Mouse (Mus musculus): ENCODE data around the gene Fignl1.

The Fignl1 gene

DNA sequence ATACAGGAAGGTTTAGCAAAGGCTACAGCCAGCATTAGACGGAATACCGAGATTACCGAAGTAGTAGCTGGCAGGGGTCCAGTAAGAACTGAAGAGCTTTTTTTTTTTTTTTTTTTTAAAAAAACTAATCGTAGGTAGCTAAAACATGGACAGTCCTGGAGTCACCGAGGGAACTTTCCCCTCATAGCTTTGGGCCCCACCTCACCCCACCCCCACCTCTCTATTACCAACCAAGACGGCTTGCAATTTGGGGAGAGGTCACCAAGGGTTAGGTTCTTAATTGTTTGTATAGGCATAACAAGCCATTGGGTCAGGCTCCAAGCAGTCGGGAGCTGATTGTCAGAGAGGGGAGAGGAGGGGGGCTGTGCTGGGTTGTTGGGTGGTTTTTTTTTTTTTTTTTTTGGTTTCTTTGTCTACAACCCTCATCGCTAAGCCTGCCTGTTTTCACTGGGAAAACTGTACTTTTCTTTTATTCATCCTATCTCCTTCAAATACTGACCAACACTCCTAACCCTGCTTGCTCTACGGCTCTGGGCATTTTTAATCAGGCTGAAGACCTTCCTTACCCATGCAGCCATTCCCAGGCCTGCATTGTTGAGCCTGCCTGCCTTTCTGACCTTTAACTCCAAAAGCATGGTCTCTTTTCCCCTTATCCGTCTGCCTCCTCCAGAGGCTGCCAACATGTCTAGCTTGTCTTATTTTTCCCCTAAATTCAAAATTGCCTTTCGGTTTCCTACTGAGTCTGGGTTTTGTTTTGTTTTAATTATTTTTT, 828 bp upstream of the Fignl1 start:
- DNase-seq (ENCODE audit: low spot score in 2 of 2): no peak

GRCm38 (mm10) chr11:11808035-11808819, 535 bp downstream of the Fignl1 start:
- DNase-seq (ENCODE audit: low spot score in 2 of 2): no peak

GRCm38 (mm10) chr11:11805951-11806350, 2.8 kb downstream of the Fignl1 start:
- no peak for DNase-seq (ENCODE audit: low spot score in 2 of 2)

DNA sequence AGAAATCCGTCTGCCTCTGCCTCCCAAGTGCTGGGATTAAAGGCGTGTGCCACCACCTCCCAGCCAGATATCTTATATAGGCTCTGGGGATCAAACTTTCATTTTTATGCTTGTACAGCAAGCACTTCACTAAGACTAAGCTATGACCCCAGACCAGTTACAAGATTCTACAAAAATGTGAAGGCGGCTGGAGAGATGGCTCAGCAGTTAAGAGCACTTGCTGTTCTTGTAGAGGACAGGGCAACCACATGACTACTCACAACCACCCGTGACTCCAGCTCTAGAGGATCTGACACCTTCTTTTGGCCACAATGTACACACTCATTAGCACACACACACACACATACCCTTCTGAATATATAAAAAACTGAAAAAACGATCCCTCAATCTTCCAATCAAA, 4.3 kb downstream of the Fignl1 start:
- DNase-seq (ENCODE audit: low spot score in 2 of 2): no peak

DNA sequence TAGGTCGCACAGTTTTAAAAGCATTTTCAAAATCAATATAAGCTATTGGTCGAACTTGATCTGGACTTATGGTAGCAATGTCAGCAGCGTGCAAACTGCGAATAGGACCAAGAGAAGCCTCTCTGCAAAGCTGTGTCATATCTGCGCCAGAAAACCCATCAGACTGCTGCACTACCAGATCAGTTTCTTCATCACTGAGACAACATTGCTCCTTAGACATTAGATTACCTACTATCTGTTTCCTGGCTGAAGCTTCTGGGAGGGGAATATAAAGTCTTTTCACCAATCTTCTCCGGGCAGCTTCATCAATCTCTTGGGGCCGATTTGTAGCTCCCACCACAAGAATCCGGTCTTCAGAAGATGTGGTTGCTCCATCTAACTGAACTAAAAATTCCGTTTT, 7.7 kb downstream of the Fignl1 start:
- no peak for DNase-seq (ENCODE audit: low spot score in 2 of 2)

- DNase-seq (ENCODE audit: low spot score in 2 of 2): no peak
These were observed 8.5 kb downstream of the Fignl1 start for GRCm38 (mm10) chr11:11800304-11800703.

DNA sequence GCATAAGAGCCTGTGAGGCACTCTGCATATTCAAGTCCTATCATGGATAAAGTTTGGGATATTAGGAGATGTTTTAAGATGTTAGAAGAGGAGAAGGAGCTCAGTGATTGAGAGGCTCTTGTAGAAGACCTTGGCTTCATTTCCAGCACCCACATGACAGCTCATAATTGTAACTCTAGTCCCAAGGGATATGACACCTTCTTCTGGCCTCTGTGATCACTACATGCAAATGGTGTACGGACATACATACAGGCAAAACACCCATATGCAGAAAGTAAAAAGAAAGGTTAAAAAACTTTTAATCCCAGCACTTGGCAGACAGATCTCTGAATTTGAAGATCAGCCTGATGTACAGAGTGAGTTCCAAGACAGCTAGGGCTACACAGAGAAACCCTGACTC, 10.1 kb downstream of the Fignl1 start:
- DNase-seq (ENCODE audit: low spot score in 2 of 2): no peak

DNA sequence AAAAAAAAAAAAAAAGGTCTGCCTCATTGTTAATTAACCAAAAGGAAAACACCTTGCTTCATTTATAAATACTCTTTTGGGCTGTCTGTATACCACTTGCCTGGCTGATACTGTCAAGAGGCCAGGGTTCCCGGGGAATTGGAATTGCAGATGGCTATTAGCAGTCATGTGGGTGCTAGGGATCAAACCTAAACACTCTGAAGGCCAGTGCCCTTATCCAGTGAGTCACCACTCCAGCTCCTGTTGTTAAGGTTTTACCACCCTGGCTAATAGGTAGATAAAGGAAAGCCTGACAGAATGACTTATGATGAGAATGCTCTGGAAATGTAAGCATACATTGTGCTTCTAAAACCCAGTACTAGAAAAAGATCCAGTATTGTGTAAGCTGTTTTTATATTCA, 14.1 kb downstream of the Fignl1 start:
- no peak for DNase-seq (ENCODE audit: low spot score in 2 of 2)

- DNase-seq (ENCODE audit: low spot score in 2 of 2): peak in 1 of 2 experiments; percentile 83
These were observed 20.2 kb downstream of the Fignl1 start for GRCm38 (mm10) chr11:11788521-11788974.

GRCm38 (mm10) chr11:11785457-11785856, 23.3 kb downstream of the Fignl1 start:
- DNase-seq (ENCODE audit: low spot score in 2 of 2): no peak

- DNase-seq (ENCODE audit: low spot score in 2 of 2): no peak
These were observed 27.0 kb downstream of the Fignl1 start for GRCm38 (mm10) chr11:11781728-11782127.

DNA sequence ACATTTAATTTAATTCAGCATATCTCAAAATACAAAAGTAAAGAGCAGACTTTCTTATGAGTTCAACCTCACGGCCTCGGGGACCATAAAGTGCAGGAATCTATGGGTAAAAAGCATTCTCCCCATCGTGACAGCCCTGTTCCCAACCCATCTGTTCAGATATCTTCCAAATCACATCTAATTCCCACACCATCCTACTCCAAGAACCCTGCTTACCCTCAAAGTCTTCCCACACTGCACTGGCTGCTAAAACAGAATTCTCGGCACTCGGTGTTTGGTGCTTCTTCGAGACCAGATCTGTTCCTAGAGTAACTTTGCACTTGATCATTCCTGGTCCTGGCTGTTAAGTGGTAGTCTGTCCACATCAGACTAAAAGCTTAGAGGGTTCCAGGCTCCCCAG, 30.4 kb downstream of the Fignl1 start:
- DNase-seq (ENCODE audit: low spot score in 2 of 2): peak in 1 of 2 experiments; percentile 8

GRCm38 (mm10) chr11:11777796-11778195, 31.0 kb downstream of the Fignl1 start:
- no peak for DNase-seq (ENCODE audit: low spot score in 2 of 2)

- no peak for DNase-seq (ENCODE audit: low spot score in 2 of 2)
These were observed 31.5 kb downstream of the Fignl1 start for GRCm38 (mm10) chr11:11777246-11777645.

GRCm38 (mm10) chr11:11776822-11777174, 32.0 kb downstream of the Fignl1 start:
- no peak for DNase-seq (ENCODE audit: low spot score in 2 of 2)

- DNase-seq (ENCODE audit: low spot score in 2 of 2): no peak
These were observed 32.5 kb downstream of the Fignl1 start for GRCm38 (mm10) chr11:11776071-11776821.

GRCm38 (mm10) chr11:11774893-11775292, 33.9 kb downstream of the Fignl1 start:
- no peak for DNase-seq (ENCODE audit: low spot score in 2 of 2)

GRCm38 (mm10) chr11:11774384-11774783, 34.4 kb downstream of the Fignl1 start:
- DNase-seq (ENCODE audit: low spot score in 2 of 2): no peak

- DNase-seq (ENCODE audit: low spot score in 2 of 2): no peak
These were observed 36.6 kb downstream of the Fignl1 start for GRCm38 (mm10) chr11:11772196-11772595.

DNA sequence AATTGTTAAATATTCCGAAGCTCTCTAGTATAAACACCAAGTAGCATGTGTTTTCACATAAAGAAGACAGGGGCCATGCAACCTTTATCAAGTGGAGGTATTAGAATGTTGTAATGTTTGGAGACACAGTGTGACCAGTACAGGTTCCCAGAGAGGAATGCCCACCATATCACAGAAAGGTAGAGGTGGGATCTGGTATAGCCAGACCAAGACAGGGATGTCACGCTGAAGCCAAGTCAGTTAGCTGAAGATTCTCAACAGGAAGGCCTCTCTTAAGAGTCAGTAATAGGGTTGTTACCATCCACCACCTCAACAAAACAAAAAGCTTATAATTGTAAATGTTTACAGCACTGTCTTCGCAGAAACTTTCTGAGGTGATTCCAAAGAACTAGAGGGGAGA, 38.1 kb downstream of the Fignl1 start:
- no peak for DNase-seq (ENCODE audit: low spot score in 2 of 2)

DNA sequence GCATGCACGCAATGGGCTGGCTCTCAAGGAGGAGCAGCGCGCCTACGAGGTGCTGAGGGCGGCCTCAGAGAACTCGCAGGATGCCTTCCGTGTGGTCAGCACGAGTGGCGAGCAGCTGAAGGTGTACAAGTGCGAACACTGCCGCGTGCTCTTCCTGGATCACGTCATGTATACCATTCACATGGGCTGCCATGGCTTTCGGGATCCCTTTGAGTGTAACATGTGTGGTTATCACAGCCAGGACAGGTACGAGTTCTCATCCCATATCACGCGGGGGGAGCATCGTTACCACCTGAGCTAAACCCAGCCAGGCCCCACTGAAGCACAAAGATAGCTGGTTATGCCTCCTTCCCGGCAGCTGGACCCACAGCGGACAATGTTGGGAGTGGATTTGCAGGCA, 39.5 kb downstream of the Fignl1 start:
- no peak for DNase-seq (ENCODE audit: low spot score in 2 of 2)

DNA sequence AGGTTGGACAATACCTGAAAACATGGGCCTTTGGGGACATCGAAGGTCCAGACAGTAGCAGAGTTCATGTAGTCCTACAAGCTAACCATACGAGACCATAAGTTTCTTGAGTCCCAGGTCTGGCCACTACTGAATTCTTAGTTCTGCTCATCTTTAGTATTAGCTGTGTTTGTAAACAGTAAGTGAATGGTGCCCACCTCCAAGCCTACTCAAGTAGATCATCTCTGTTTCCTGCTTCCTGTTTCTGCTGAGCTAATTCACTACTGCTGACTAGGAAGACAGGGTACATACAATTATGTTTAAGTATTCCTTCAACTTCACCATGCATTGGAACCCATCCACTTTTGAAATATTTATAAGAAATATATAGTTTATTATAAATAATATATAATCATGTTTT, 40.7 kb downstream of the Fignl1 start:
- no peak for DNase-seq (ENCODE audit: low spot score in 2 of 2)
